Mouse (Mus musculus): Measurements from ENCODE around the gene Dok1. TPM values are rescaled to one million over a fixed set of nuclear protein-coding genes. Genes with fewer than 3 reads are reported as not detected.

The Dok1 gene
- total and polyA plus RNA-seq, 2 experiments from 2014 or later, result 6.3 to 11.5 TPM

- H3K36me3 ChIP-seq (replicated peaks; ENCODE audit: control insufficient read depth, insufficient read depth, low read length), result no peaks in the 10 kb centered on the region
- H3K9me3 ChIP-seq (replicated peaks; ENCODE audit: control insufficient read depth, low read length), result no peaks in the 10 kb centered on the region
- no peak overlapping the region for H3K9ac ChIP-seq (replicated peaks; ENCODE audit: low read depth, low read length)
- H3K27ac ChIP-seq (ENCODE audit: low read depth), result no peak overlapping the region
- no peak for DNase-seq (ENCODE audit: low spot score)
- no peak for ATAC-seq (ENCODE audit: insufficient read depth, low read depth)
- H3K4me2 ChIP-seq (ENCODE audit: low read depth, low read length), result no peak overlapping the region
- no peaks in the 10 kb centered on the region for H3K27me3 ChIP-seq (ENCODE audit: control insufficient read depth, insufficient read depth, low read length)
- H3K4me3 ChIP-seq (ENCODE audit: low read depth, low read length), result no peak overlapping the region
- no peak for TF ChIP-seq EP300 (IDR thresholded peaks at IDR 0.05; ENCODE audit: low read depth)
- no peak for TF ChIP-seq CTCF (IDR thresholded peaks at IDR 0.05; ENCODE audit: low read depth)
- 0 out of 2 replicates have a peak, but pooled peaks cover 3% of the 10 kb centered on the region for H3K4me1 ChIP-seq (ENCODE audit: control insufficient read depth, insufficient read depth)
- 77% methylated on average over 3 of the region's 3 CpGs for WGBS
Measured at GRCm38 (mm10) chr6:83019044-83019443, 14.2 kb downstream of the Dok1 start.

- Histone ChIP-seq H3K9me3 (replicated peaks; ENCODE audit: control insufficient read depth, low read length) (no peaks in the 10 kb centered on the region), H3K27ac (ENCODE audit: low read depth) (peak overlapping the region; percentile 67), H3K4me3 (ENCODE audit: low read depth, low read length) (no peak overlapping the region), H3K4me2 (ENCODE audit: low read depth, low read length) (no peak overlapping the region), H3K27me3 (ENCODE audit: control insufficient read depth, insufficient read depth, low read length) (no peaks in the 10 kb centered on the region), H3K36me3 (replicated peaks; ENCODE audit: control insufficient read depth, insufficient read depth, low read length) (no peaks in the 10 kb centered on the region), H3K4me1 (ENCODE audit: control insufficient read depth, insufficient read depth) (0 out of 2 replicates have a peak, but pooled peaks cover 3% of the 10 kb centered on the region), H3K9ac (replicated peaks; ENCODE audit: low read depth, low read length) (no peak overlapping the region)
- TF ChIP-seq EP300 (IDR thresholded peaks at IDR 0.05; ENCODE audit: low read depth), result no peak
- TF ChIP-seq CTCF (IDR thresholded peaks at IDR 0.05; ENCODE audit: low read depth), result no peak
- WGBS, result 12% methylated on average over 3 of the region's 3 CpGs
- ATAC-seq (ENCODE audit: insufficient read depth, low read depth), result peak; percentile 87
- peak; percentile 73 for DNase-seq (ENCODE audit: low spot score)
Measured at GRCm38 (mm10) chr6:83017190-83017589, 16.1 kb downstream of the Dok1 start.

- no peak overlapping the region for H3K4me3 ChIP-seq (ENCODE audit: low read depth, low read length)
- no peaks in the 10 kb centered on the region for H3K36me3 ChIP-seq (replicated peaks; ENCODE audit: control insufficient read depth, insufficient read depth, low read length)
- 0 out of 2 replicates have a peak, but pooled peaks cover 3% of the 10 kb centered on the region for H3K4me1 ChIP-seq (ENCODE audit: control insufficient read depth, insufficient read depth)
- no peaks in the 10 kb centered on the region for H3K9me3 ChIP-seq (replicated peaks; ENCODE audit: control insufficient read depth, low read length)
- DNase-seq (ENCODE audit: low spot score) (no peak), ATAC-seq (ENCODE audit: insufficient read depth, low read depth) (no peak)
- H3K4me2 ChIP-seq (ENCODE audit: low read depth, low read length), result no peak overlapping the region
- no peak overlapping the region for H3K9ac ChIP-seq (replicated peaks; ENCODE audit: low read depth, low read length)
- H3K27me3 ChIP-seq (ENCODE audit: control insufficient read depth, insufficient read depth, low read length), result no peaks in the 10 kb centered on the region
- H3K27ac ChIP-seq (ENCODE audit: low read depth), result no peak overlapping the region
- TF ChIP-seq CTCF (IDR thresholded peaks at IDR 0.05; ENCODE audit: low read depth) (no peak), EP300 (IDR thresholded peaks at IDR 0.05; ENCODE audit: low read depth) (no peak)
- 85% methylated on average over 2 of the region's 2 CpGs for whole genome bisulfite sequencing
Measured at GRCm38 (mm10) chr6:83015749-83016148, 17.5 kb downstream of the Dok1 start.

- H3K4me3 ChIP-seq (ENCODE audit: low read depth, low read length), result no peak overlapping the region
- no peak overlapping the region; the same call in 1 of the 2 replicates for H3K9ac ChIP-seq (replicated peaks; ENCODE audit: low read depth, low read length)
- H3K36me3 ChIP-seq (replicated peaks; ENCODE audit: control insufficient read depth, insufficient read depth, low read length), result no peaks in the 10 kb centered on the region
- DNase-seq (ENCODE audit: low spot score) (no peak), ATAC-seq (ENCODE audit: insufficient read depth, low read depth) (no peak)
- TF ChIP-seq CTCF (IDR thresholded peaks at IDR 0.05; ENCODE audit: low read depth) (no peak), EP300 (IDR thresholded peaks at IDR 0.05; ENCODE audit: low read depth) (no peak)
- 0 out of 2 replicates have a peak, but pooled peaks cover 3% of the 10 kb centered on the region for H3K4me1 ChIP-seq (ENCODE audit: control insufficient read depth, insufficient read depth)
- H3K4me2 ChIP-seq (ENCODE audit: low read depth, low read length), result no peak overlapping the region
- 40% methylated on average over 12 of the region's 12 CpGs for WGBS
- H3K9me3 ChIP-seq (replicated peaks; ENCODE audit: control insufficient read depth, low read length), result no peaks in the 10 kb centered on the region
- no peaks in the 10 kb centered on the region for H3K27me3 ChIP-seq (ENCODE audit: control insufficient read depth, insufficient read depth, low read length)
- H3K27ac ChIP-seq (ENCODE audit: low read depth), result no peak overlapping the region
Measured at GRCm38 (mm10) chr6:83014482-83015466, 18.5 kb downstream of the Dok1 start.

- Histone ChIP-seq H3K4me2 (ENCODE audit: low read depth, low read length) (no peak overlapping the region), H3K27me3 (ENCODE audit: control insufficient read depth, insufficient read depth, low read length) (no peaks in the 10 kb centered on the region), H3K4me1 (ENCODE audit: control insufficient read depth, insufficient read depth) (0 out of 2 replicates have a peak, but pooled peaks cover 3% of the 10 kb centered on the region), H3K4me3 (ENCODE audit: low read depth, low read length) (no peak overlapping the region), H3K9me3 (replicated peaks; ENCODE audit: control insufficient read depth, low read length) (no peaks in the 10 kb centered on the region), H3K36me3 (replicated peaks; ENCODE audit: control insufficient read depth, insufficient read depth, low read length) (no peaks in the 10 kb centered on the region), H3K9ac (replicated peaks; ENCODE audit: low read depth, low read length) (no peak overlapping the region), H3K27ac (ENCODE audit: low read depth) (no peak overlapping the region)
- ATAC-seq (ENCODE audit: insufficient read depth, low read depth) (no peak), DNase-seq (ENCODE audit: low spot score) (no peak)
- TF ChIP-seq EP300 (IDR thresholded peaks at IDR 0.05; ENCODE audit: low read depth) (no peak), CTCF (IDR thresholded peaks at IDR 0.05; ENCODE audit: low read depth) (no peak)
- 73% methylated on average over 5 of the region's 5 CpGs for WGBS
Measured at GRCm38 (mm10) chr6:83013444-83013843, 19.8 kb downstream of the Dok1 start.
